Mouse (Mus musculus) cerebellum, adult 11-12 months (tissue): ENCODE results near the gene Gm20721.
"Not testable (repeated sequence)": the region's sequence is repeated elsewhere in the genome, so short reads cannot be mapped to it uniquely, and the experiment has no call there.

Experiments used
- DNase-seq: peaks from one replicate; pipeline ENCODE4 v3.0.0; 2022

Gene Gm20721

DNA sequence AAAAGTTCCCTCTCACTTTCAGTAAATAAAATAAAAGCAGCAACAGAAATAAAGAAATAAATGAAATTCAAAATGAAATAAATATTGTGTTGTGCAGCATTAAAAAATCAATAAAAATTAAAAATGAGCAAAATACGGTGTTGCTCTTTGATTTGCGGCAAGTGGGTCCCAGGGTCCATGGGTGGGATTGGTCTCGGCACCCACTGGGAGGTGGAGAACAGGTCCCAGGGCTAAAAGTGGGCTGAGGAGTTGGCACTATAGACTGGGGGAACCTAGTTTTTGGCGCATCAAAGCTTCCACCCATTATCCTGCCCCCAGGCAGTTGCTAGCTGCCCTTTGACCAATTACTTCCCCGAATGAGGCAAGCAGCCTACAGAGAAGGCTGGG, at the start of gene Gm20721:
TSS of gene Gm20721 (minus strand) at position 101 of the 387 bp plus-strand sequence.
- DNase-seq, result no peak

DNA sequence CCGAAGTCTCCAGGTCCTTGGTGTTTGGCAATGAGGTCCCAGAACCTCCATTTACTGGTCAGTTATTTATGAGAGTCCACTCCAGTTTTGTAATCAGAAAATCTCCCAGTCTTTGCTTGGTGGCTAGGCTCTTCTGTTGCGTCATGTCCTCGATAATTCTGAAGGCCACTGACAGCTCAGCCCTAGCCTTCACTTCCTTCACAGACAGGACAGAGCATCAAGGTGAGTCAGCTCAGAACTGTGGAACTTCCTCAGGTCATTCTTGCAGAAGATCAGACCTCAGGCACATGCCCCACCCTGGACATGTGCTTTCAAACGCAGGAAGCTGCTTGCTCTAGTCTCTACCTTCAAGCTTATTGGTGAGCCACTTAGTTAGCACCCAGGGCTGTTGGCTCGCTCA, 46.9 kb upstream of the Gm20721 start:
- DNase-seq, result no peak

DNA sequence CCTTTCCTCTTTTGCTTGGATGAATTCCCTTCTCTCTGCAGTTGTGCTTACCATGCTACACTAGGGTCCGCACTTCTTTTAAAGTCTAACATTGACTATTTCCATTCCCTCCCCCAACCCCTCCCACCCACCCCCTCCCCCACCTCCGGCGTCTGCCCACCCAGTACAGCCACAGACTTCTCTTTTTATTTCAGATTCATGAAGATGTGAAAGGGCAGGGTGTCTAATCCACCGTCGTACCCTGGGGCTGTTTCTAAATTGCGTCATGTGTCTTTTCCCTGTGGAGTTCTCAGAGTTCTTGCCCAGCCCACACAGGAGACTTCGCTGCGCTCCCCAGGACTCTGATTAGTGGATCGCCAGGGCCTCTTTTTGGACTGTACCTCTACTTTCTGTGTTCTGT, 46.0 kb upstream of the Gm20721 start:
- DNase-seq, result no peak

DNA sequence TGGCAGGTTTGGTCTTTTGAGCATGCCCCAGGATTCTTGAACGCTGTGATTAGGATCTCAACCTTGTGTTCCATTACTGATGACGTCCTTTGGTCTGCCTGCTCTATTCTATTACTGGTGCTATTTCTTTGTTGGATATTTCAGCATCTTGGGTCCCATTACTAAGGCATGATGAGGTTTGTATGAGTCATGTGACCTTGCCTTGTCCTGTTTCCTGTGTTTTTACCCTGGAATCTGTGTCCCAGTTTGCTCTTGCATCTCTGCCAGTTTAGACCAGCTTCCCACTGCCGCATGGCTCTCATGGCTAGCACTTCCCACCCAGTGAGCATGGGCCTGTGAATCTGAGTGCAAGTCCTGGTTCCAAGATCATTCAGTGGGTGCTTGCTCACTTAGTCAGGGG, 45.4 kb upstream of the Gm20721 start:
- no peak for DNase-seq

DNA sequence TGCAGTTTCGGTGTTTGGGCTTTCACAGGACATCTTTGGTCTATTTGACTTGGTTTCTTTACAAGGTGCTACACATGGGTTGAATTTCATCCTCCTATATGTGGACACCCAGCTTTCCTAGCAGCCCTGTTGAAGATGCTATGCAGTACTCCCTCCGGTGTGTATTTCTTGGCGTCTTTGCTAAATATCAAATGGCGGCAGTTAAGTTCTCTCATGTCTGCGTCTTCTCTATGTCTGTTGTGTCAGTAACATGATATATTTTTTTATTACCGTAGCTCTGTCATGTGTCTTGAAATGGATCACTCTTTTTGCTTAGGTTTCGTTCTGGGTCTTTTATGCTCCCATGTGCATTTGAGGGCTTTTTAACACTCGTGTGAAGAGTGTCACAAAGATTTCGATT, 34.5 kb upstream of the Gm20721 start:
- no peak for DNase-seq

DNA sequence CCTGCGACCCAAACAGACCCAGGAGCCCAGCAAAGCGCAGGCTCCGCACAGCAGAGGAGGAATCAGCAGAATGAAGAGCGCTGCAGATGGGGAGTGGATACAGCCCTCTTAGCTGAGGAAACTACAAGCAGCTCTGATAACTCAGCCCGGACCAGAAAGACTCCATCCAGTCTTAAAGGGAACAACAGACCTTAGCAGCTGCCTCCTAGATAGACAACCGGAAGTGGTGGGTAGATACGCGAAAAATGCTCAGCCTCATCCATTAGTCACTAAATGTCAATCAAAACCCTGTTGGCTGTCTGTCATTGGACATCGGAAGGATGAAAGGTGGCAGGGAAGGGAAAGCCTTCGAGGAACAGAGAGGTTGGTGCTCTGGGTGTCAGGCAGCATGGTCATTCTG, 20.1 kb upstream of the Gm20721 start:
- DNase-seq, result no peak

DNA sequence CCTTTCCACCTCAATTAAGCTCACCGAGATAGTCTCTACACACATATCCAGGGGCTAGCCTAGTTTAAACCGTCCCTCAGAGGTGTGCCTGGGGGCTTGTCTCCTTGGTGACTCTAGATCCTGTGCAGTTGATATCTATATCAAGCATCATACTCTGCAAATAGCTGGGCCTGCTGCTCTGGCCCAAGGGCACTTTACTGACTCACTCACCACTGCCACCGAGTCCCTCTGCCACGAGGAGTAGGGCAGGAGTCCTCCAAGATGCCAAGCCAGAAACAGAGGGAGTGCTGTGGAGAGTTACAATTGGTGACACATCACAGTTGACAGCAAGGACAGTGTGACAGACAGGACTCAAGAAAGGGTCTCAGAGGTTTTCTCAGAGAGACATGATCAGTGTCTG, 13.1 kb upstream of the Gm20721 start:
- DNase-seq, result no peak

DNA sequence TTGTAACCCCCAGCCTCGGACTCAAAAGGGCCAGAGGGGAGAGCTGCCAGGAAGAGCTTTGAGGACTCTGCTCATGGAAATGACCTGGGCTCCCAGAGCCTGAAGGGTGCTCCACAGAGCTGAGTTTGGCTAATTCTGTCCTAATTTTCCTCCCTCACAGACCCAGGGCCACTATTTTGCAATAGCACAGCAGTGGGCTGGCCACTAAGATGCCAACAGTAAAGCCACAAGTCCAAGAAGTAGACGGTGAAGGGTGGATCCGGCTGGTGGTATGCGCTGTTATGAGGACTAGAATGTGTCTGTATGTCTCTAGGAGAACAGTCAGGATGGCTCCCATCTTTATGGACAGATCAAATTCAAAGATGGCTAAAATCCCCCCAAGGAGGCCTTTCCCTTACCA, 12.0 kb upstream of the Gm20721 start:
- DNase-seq, result no peak

DNA sequence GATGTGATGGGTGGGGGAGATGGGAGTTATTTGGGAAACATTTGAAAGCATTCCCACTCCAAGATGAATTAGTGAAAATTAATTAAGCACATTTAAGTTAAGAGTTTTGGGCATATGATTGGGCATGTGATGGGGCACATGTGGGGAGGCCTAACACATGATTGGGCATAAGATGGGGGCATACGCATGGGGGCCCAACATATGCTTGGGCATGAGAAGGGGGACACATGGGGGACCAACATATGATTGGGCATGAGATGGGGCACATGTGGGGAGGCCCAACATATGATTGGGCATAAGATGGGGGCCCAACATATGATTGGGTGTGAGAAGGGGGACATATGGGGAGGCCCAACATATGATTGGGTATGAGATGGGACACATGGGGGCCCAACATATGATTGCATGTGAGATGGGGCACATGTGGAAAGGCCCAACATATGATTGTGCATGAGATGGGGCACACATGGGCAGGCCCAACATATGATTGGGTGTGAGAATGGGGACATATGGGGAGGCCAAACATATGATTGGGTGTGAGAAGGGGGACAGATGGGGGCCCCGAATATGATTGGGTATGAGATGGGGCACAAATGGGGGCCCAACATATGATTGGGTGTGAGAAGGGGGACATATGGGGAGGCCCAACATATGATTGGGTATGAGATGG, 622 bp upstream of the Gm20721 start:
- not testable (repeated sequence) for DNase-seq

DNA sequence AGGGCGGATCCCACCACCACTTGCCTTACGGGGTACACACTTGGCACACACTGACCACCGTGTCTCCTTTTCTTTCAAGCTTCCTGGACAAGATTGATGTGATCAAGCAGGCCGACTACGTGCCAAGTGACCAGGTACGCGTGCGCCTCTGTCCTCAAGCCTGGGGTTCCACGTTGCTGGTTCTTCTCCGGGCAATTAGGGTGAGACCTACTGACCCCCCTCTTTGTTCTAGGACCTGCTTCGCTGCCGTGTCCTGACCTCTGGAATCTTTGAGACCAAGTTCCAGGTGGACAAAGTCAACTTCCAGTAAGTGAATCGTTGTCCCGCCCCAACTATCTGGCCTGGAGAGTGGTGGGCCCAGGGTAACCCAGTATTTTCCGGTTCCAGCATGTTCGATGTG, 1.5 kb downstream of the Gm20721 start:
- no peak for DNase-seq

DNA sequence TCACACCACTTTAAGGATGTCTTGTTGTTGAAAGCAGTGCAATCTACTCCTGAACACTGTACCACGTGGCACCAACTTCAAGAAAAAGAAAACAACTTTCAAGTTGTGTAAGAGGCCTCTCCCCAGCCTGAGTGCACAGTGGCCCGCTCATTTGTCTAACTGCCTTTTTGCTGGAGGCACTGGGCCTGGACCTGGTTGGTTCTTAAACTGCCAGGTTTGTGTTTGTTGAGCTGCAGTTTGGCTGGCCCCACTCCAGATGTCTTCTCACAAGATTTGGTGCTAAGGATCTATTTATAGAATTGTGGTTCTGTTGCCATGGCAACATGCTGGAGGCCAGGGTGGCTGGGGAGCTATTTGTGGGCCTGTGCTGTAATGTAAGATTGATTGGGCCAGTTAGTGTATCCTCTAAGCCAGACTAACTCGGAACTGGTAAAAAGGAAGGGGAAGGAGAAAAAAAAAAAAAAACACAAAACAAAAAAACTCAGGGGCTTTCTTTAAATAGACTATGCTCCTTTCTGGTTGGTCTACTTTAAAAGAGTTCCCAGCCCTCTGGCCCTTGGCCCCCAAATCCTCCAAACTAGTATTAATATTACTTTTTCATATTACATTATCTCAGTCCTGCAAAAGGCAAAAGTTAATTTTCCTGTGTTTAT, 2.4 kb downstream of the Gm20721 start:
- DNase-seq, result peak; percentile 68

DNA sequence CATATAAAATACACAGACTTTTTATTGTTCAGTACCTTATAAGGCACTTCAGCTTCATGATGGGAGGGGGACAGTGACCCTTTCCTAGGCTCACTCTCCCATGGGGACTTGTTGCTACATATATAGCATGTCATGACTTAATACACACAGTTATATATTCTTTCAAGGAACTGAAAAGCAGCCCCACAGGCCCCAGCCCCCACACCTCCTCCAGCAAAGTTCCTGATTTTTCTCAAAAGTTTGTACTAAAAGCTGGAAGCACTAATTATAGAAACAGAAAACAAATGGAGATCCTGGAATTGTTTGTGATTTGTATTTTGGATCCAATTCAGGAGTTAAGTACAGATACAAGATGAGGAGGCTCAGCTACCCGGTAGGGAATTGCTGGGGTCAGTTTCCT, 2.9 kb downstream of the Gm20721 start:
- no peak for DNase-seq

DNA sequence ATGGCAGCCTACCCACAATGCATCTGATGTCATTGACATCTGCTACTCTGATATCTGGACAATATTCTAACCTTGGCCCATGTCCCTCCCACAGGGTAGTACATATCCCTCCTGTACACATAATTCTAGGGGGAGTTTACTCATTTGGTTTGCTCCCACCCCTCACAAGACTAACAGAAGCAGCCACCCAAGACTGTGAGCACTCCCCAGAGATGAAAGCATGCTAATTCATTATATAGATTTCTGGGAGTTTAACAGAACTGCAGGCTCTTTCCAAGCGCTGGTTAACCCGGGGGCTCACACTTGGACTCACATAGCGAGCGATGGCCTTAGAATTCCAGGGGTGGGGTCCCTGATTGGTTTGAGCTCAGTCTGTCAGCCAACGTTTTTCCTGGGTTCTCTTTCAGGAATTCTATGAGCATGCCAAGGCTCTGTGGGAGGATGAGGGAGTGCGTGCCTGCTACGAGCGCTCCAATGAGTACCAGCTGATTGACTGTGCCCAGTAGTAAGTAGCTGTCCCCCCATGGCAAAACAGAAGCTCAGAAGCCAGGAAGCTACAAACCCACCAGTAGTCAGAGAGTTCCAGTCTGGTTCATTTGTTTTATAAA, 3.6 kb downstream of the Gm20721 start:
- DNase-seq, result no peak

DNA sequence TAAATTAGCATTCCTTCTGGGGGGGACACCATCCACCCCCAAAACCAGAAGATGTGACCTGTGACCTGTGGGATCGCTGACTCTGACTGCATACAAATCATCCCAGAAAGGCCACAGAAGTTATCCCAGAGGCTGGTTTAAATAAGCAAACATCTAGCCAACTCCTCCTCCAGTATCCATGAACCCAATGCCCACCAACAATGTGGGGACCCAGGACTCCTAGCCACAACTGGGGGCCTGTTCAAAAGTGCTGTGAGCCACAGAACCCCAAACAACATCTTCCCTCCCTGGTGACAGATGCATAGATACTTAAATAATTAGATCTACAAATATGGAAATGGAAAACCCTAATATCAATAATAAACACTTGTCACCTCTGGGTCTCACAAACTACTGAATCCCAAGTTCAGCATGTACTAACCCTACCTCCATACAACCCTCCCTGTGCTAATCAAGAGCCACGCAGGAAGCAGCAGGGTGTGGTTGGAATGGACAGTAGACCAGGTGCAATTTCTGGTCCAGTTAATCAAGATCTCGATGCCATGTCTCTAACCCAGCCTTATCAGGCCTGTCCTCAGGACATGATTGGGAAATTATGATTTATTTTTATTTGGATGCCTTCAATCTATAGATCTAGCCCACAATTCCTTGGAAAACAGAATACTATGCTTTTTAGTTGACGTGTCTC, 5.5 kb downstream of the Gm20721 start:
- DNase-seq, result no peak

DNA sequence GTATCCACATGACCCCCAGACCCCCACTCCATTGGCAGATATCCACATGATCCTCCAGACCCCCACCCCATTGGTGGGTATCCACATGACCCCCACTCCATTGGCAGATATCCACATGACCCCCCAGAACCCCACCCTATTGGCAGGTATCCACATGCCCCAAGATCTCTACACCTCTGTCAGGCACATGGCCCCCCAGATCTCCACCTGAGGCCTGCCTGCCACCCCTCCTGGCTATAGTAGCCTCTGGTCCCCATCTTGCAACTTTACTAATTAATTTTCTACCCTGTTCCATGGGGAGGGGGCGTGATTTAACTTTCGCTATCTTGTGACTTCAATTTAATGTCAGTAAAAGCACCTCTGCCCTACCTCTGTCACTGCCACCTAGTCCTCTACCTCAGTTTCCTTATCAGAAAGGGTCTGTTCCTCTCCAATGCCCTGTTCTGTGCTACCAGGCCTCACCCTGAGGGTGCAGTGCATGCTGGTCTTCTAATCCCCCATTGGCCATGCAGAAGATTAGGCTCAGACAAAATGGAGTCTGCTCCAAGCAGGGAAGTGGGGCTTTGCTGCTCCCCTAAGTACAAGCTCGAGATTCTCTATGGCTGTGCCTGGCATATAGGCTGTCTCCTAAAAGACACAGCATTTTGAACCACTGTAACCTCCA, 6.2 kb downstream of the Gm20721 start:
- DNase-seq, result no peak

DNA sequence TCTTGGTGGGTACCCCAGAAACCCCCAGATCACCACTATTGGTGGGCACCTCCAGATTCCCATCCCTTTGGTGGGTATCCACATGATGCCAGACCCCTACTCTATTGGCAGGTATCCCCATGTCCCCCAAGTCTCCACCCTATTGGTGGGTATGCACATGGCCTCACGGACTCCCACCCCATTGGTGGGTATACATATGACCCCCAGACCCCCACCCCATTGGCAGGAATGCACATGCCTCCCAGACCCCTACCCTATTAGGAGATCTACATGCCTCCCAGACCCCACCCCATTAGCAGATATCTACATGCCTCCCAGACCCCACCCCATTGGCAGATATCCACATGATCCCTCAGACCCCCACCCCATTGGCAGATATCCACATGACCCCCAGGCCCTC, 6.8 kb downstream of the Gm20721 start:
- no peak for DNase-seq

DNA sequence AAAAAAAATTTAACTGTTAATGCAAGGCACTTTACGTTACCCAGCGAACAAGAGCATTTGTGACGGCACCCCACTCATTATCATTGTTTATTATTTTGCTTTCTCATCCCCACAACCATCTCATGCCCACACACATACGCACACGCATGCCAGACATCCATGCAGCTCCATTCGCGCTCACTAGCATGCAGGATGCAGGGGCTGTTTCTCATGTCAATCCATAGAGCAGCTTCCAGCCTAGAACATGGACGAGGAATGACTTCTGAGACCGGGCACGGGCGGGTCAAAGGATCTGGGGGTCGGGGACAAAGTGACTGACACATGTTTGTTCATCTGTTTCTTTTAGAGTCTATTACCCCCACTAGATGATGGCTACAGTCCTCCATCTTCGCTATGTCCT, 9.2 kb downstream of the Gm20721 start:
- DNase-seq, result no peak

DNA sequence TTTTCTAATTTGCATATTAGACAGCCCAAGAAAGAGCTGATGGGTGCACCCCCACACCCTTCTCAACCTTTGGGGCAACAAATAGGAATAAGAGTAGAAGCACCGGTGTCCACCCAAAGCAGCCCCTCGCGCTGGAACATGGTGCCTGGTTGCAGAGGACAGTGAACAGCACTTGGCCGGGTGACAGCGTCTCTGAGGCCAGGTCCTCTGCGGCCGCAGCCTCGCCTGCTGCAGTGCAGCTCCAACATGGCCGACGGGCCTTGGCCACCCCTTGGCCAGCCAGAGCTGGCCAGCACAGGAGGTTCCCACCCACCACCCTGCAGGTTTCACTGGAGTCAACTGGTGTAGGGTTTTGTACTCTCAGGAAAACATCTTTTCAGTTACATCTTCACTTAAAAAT, 12.1 kb downstream of the Gm20721 start:
- DNase-seq, result peak; percentile 42

DNA sequence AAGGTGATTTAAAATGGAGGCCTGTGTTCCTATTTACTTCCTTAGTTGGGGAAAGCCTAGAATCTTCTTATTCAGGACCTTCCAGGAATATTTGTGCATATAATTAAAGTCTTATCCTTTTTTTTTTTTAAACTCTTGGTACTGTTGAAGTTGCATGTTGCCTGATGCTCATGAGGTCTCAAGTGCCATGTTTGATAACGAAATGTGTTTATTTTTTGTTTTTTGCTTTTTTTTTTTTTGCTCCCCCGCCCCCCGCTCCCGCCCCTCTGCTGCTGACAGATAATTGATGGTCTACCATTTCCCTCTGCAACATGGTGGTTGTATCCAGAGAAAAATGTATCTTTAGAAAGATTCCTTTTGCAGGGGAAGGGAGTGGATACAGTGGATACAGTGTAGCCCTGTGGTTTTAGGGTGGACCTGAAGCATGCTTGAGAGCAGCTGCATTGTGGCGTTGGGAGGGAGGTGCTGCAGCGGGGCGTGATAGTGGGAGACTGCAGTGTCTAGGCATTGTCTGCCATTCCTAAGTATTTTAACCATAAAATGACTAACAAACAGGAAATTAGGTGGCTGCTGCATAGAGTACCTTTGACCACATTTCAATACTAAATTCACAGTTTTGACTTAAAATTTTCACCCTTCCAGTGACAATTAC, 13.1 kb downstream of the Gm20721 start:
- no peak for DNase-seq

DNA sequence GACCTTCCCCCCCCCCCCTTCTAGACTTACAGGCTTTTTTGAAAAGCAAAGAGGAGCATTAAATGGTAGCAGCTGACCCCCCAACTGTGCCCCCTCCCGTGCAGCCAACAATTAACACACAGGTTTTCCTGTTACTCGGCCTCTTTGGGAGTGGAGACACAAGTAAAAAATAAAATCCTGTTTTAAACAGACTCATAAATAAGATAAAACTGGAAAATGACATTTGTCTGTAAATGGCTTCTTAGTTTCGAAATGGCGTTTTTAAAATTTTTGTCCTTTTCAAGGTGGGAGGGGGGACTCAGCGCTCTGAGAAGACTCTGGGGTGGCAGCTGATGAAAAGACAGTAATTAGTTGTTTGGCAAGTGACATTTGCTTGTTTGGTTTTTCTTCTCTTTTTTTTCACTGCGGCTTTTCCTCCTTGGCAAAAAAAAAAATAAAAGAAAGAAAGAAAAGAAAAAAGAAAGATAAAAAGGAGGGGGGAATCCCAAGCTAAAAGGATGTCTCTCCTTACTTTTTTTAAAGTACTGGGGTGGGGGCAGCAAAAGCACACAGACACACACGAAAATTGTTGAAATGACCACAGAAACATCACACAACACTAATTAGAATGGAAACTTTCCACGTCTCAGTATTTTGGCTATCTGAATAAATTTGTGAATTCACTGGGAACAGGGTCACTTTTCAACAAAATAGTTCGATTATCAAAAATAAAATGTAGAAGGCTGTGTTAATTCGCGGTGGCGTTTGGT, 15.1 kb downstream of the Gm20721 start:
- DNase-seq, result no peak

DNA sequence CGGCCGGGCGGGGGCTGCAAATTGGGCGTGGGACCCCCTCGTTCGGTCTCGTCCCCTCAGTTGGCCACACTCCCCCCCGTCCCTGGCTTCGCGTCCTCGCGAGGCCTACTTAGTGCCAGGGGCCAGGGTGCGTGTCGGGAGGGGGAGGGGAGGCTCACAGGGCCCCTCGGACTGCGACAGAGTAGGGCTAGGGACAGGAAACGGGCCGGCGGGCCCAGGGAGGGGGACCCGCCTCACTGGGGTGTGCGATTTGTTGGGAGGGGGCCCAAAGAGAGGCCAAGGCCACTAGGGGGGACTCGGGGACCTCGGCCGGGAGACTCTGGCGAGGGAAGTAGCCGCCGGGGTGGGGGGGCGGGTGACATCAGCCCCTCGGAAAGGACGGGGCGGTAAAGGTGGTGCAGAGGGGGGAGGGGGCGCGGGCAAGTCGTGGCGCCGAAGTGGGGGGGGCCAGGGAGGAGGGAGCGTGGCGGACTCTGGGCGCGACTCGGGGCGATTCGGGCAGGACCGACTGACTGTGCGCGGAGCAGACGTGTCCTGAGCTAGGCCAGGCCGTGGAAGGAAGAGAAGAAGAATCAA, 15.8 kb downstream of the Gm20721 start:
- DNase-seq, result peak; percentile 82
